Mouse (Mus musculus): ENCODE measurements at regions not wholly inside any gene's neighbourhood (a gene's known extent, or its start where the extent isn't known, plus 50 kb on each side); places are given as distances from the start of the nearest gene placed in this dataset. TPM values are rescaled to one million over a fixed set of nuclear protein-coding genes. Genes with fewer than 3 reads are reported as not detected.

GRCm38 (mm10) chr13:7063717-7064116 lies 415.1 kb upstream of the Pfkp start:
- H3K9me3 ChIP-seq = no peaks in the 10 kb centered on the region
- no peak overlapping the region for H3K4me2 ChIP-seq
- no peak for ATAC-seq (ENCODE audit: borderline replicate concordance, extremely low read depth, low FRiP score, low TSS enrichment)
- H3K27ac ChIP-seq = no peak overlapping the region
- H3K9ac ChIP-seq = no peak overlapping the region
- no peak overlapping the region for H3K4me3 ChIP-seq
- no peaks in the 10 kb centered on the region for H3K27me3 ChIP-seq
- no peaks in the 10 kb centered on the region for H3K4me1 ChIP-seq
- WGBS = 44% methylated on average over 3 of the region's 3 CpGs
- H3K36me3 ChIP-seq = no peaks in the 10 kb centered on the region

DNA sequence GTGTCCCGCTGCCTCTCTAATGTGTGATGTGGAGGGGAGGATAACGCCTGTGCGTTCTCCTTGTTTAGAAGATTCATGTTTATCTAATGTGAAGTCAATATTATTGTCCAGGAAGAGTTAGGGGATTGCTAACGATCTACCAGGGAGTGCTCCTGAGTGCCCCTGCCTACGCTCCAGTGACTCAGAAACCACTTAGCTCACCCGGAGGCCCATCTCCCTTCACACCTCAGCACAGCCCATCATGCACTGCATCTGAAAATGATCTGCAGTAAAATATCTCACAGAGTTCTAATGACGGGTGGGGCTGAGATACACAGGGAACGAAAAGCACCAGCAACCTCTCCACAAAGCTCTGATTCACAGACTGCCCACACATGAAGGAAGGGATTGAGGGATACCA lies 409.0 kb upstream of the Pfkp start:
- WGBS = 70% methylated on average over 8 of the region's 8 CpGs
- ATAC-seq (ENCODE audit: borderline replicate concordance, extremely low read depth, low FRiP score, low TSS enrichment) = no peak
- Histone ChIP-seq H3K4me3 (no peak overlapping the region), H3K36me3 (no peaks in the 10 kb centered on the region), H3K27ac (no peak overlapping the region), H3K27me3 (no peaks in the 10 kb centered on the region), H3K4me2 (no peak overlapping the region), H3K9me3 (no peaks in the 10 kb centered on the region), H3K9ac (no peak overlapping the region), H3K4me1 (no peaks in the 10 kb centered on the region)

Small RNA genes in the stretch of these regions (microRNA-seq; reads per million reads assigned to microRNA genes)
- gene Gm22689 = not detected
